Mouse (Mus musculus) neural tube, embryonic 10.5 days (tissue): ENCODE data around the gene H2al1m.
"Not testable (repeated sequence)": the region's sequence is repeated elsewhere in the genome, so short reads cannot be mapped to it uniquely, and the experiment has no call there.

ENCODE experiments used
- DNase-seq: peaks from one replicate; pipeline ENCODE4 v3.0.0-alpha.2; 2017; ENCODE audit warnings: low spot score; ENCODE audit errors: extremely low spot score

H2al1m gene

DNA sequence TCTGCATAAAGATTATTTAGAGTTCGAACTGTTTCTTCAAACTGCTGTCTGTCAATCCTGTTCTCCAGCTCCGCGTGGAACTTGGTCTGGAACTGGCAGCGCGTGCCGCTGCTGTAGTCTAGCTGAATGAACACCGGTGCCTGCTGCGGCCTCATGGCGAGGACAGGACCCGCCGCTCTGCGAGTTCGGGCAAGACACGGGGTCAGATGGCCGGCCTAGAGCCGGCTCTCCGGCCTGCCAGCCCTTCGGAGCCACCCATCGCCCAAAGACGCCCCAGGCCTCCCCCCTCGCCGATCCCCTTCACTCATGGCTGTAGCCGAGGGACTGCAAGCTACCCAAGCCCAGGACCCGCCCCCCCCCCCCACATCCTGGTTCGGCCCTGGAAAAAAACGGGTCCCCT lies 44.4 kb downstream of the H2al1m start:
- not testable (repeated sequence) for DNase-seq

DNA sequence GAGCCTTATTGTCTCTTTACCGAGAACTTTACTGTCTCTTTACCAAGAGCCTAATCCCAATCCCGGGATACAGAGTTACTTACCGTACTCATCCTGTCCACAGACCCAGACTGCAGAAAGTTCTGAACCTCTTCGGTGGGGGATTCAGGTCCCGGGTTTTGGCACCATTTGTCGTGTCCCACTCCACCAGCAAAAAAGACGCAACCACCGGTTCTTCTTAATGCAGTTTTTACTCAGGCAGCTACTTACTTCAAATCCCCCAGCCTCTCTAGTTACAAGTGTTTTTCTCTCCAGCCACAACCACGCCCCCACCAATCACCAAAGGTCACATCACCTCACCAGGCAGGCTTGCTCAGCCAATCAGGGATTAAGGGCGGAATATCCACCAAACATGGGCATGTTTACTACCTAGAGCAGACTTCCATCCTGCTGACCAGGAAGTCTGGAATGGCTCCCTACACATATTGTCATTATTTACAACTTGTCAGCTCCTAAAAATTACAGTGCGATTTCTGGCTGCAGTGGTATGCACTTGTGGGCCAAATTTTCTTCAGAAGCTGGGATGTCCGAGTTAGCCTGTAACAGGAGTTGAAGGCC lies 48.9 kb downstream of the H2al1m start:
- not testable (repeated sequence) for DNase-seq

DNA sequence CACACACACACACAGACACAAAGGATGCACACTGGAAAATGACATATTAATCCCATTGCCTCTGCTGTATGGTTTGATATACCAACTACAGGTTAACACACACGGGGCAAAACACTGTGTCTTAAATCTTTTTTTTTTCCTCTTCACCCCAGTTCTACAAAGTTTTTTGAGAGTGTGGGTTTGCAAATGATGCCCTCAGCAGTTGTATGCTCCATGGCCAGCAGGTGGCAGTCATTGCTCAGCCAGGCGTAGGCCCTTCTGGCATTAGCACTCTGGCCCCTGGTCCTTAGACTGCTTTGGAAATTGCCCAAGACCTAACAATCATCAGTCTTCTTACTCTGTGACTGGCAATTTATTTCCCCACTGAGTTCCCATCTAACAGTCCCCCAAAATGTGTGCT lies 49.5 kb downstream of the H2al1m start:
- DNase-seq: not testable (repeated sequence)
